Mouse (Mus musculus): ENCODE measurements around the gene Swsap1.

GRCm38 (mm10) chr9:21996178-21996867 is 40.8 kb downstream of the Swsap1 start:
- TF ChIP-seq CTCF (IDR thresholded peaks at IDR 0.05; ENCODE audit: low read depth, low read length) (no peak), POLR2A (IDR thresholded peaks at IDR 0.05; ENCODE audit: insufficient read depth, low read length) (no peak), EP300 (IDR thresholded peaks at IDR 0.05; ENCODE audit: insufficient read depth, low read depth, low read length) (no peak)
